Mouse (Mus musculus) hindbrain, embryonic 16.5 days (tissue): ENCODE measurements around the gene Efhc1. TPM values are rescaled to one million over a fixed set of nuclear protein-coding genes. Genes with fewer than 3 reads are reported as not detected.

ENCODE experiments used
- ATAC-seq: fragments of 200-750 bp; cut with Nextera tagmentation; 2 replicates; pipeline ENCODE4 v1.8.0; 2017; ENCODE audit warnings: moderate TSS enrichment, moderate library complexity
- H3K27ac ChIP-seq: fragments of 300-500 bp; sonication (generic); 2 replicates; pipeline ENCODE4 v1.5.1; 2014; ENCODE audit warnings: low read depth, mild to moderate bottlenecking, control low read depth, low read length, moderate library complexity
- H3K27me3 ChIP-seq: fragments of 300-500 bp; sonication (generic); replicated peaks from 2 replicates; pipeline ENCODE4 v1.6.1; 2014; ENCODE audit warnings: low read length; ENCODE audit not compliant: control insufficient read depth, insufficient read depth
- H3K36me3 ChIP-seq: fragments of 300-500 bp; sonication (generic); 2 replicates; pipeline ENCODE4 v1.6.1; 2014; ENCODE audit warnings: mild to moderate bottlenecking, low read length, moderate library complexity, mixed read lengths; ENCODE audit not compliant: control insufficient read depth, insufficient read depth
- H3K4me1 ChIP-seq: fragments of 300-500 bp; sonication (generic); 2 replicates; pipeline ENCODE4 v1.6.1; 2014; ENCODE audit warnings: low read depth, low read length; ENCODE audit not compliant: control insufficient read depth, insufficient read depth
- H3K4me2 ChIP-seq: fragments of 300-500 bp; sonication (generic); 2 replicates; pipeline ENCODE4 v1.6.1; 2014; ENCODE audit warnings: mild to moderate bottlenecking, low read length, control low read depth, moderate library complexity
- H3K4me3 ChIP-seq: fragments of 300-500 bp; sonication (generic); 2 replicates; pipeline ENCODE4 v1.5.1; 2014; ENCODE audit warnings: mild to moderate bottlenecking, low read length, control low read depth, moderate library complexity
- H3K9ac ChIP-seq: fragments of 300-500 bp; sonication (generic); 2 replicates; pipeline ENCODE4 v1.6.1; 2014; ENCODE audit warnings: low read depth, mild to moderate bottlenecking, control low read depth, low read length, moderate library complexity
- H3K9me3 ChIP-seq: fragments of 300-500 bp; sonication (generic); 2 replicates; pipeline ENCODE4 v1.6.1; 2014; ENCODE audit warnings: mild to moderate bottlenecking, low read length, moderate library complexity; ENCODE audit not compliant: control insufficient read depth
- WGBS: fragments of 180-500 bp; shearing (Covaris S2); extraction: QIAGEN DNeasy Blood & Tissue Kit; methylation state at CpG from one replicate; pipeline ENCODE4 v1.1.7; 2014; 5-methylcytosine and 5-hydroxymethylcytosine counted together
- polyA plus RNA-seq: library from polyadenylated mRNA; unstranded; fragments of >200 nt; fragmentation: Nextera tagmentation; extraction: Ambion mirVana; gene quantifications from 2 replicates; pipeline ENCODE4 v1.2.1, GENCODE M21; 2015

Efhc1 gene
- polyA plus RNA-seq, 1 experiment from 2014 or later: 3.8 TPM

- Histone ChIP-seq H3K36me3 (no peaks in the 10 kb centered on the region), H3K9ac (no peak overlapping the region), H3K4me3 (no peak overlapping the region), H3K4me2 (no peak overlapping the region), H3K27ac (no peak overlapping the region), H3K27me3 (no peaks in the 10 kb centered on the region), H3K9me3 (no peaks in the 10 kb centered on the region), H3K4me1 (no peaks in the 10 kb centered on the region)
- no peak for ATAC-seq
- WGBS: 67% methylated on average over 4 of the region's 4 CpGs
Measured at GRCm38 (mm10) chr1:21008891-21009290, 57.5 kb downstream of the Efhc1 start.

- Histone ChIP-seq H3K27ac (no peak overlapping the region), H3K4me3 (no peak overlapping the region), H3K9me3 (no peaks in the 10 kb centered on the region), H3K9ac (no peak overlapping the region), H3K4me2 (no peak overlapping the region), H3K4me1 (no peaks in the 10 kb centered on the region; the same call in 1 of the 2 replicates), H3K27me3 (no peaks in the 10 kb centered on the region), H3K36me3 (no peaks in the 10 kb centered on the region)
- ATAC-seq: no peak
- WGBS: 82% methylated on average over 6 of the region's 6 CpGs
Measured at GRCm38 (mm10) chr1:21010282-21010800, 58.9 kb downstream of the Efhc1 start.

GRCm38 (mm10) chr1:21014463-21014862 lies 63.0 kb downstream of the Efhc1 start:
- no peaks in the 10 kb centered on the region for H3K27me3 ChIP-seq
- H3K4me1 ChIP-seq: no peaks in the 10 kb centered on the region; the same call in 1 of the 2 replicates
- no peak overlapping the region for H3K9ac ChIP-seq
- H3K27ac ChIP-seq: no peak overlapping the region
- peak; percentile 56 for ATAC-seq
- 62% methylated on average over 8 of the region's 8 CpGs for WGBS
- H3K4me2 ChIP-seq: no peak overlapping the region
- no peaks in the 10 kb centered on the region for H3K9me3 ChIP-seq
- H3K4me3 ChIP-seq: no peak overlapping the region
- no peaks in the 10 kb centered on the region for H3K36me3 ChIP-seq

- H3K36me3 ChIP-seq: no peaks in the 10 kb centered on the region
- H3K27me3 ChIP-seq: no peaks in the 10 kb centered on the region
- no peak for ATAC-seq
- H3K9me3 ChIP-seq: no peaks in the 10 kb centered on the region
- 91% methylated on average over 3 of the region's 3 CpGs for WGBS
- H3K4me3 ChIP-seq: no peak overlapping the region
- no peaks in the 10 kb centered on the region for H3K4me1 ChIP-seq
- H3K9ac ChIP-seq: no peak overlapping the region
- no peak overlapping the region for H3K4me2 ChIP-seq
- no peak overlapping the region for H3K27ac ChIP-seq
Measured at GRCm38 (mm10) chr1:21023101-21023500, 71.7 kb downstream of the Efhc1 start.

- no peak overlapping the region for H3K9ac ChIP-seq
- ATAC-seq: no peak
- H3K27me3 ChIP-seq: no peaks in the 10 kb centered on the region
- no peak overlapping the region for H3K4me3 ChIP-seq
- H3K4me2 ChIP-seq: no peak overlapping the region
- H3K36me3 ChIP-seq: no peaks in the 10 kb centered on the region
- WGBS: 88% methylated on average over 5 of the region's 5 CpGs
- H3K27ac ChIP-seq: no peak overlapping the region
- no peaks in the 10 kb centered on the region for H3K4me1 ChIP-seq
- H3K9me3 ChIP-seq: no peaks in the 10 kb centered on the region
Measured at GRCm38 (mm10) chr1:21025203-21025602, 73.8 kb downstream of the Efhc1 start.

GRCm38 (mm10) chr1:21026534-21026933 lies 75.1 kb downstream of the Efhc1 start:
- Histone ChIP-seq H3K36me3 (no peaks in the 10 kb centered on the region), H3K27ac (no peak overlapping the region), H3K9me3 (no peaks in the 10 kb centered on the region), H3K9ac (no peak overlapping the region), H3K27me3 (no peaks in the 10 kb centered on the region), H3K4me1 (no peaks in the 10 kb centered on the region), H3K4me2 (no peak overlapping the region), H3K4me3 (no peak overlapping the region)
- no peak for ATAC-seq
- 82% methylated on average over 7 of the region's 7 CpGs for WGBS

- H3K4me3 ChIP-seq: no peak overlapping the region
- WGBS: 98% methylated on average over 4 of the region's 4 CpGs
- H3K36me3 ChIP-seq: no peaks in the 10 kb centered on the region
- no peak overlapping the region for H3K4me2 ChIP-seq
- no peaks in the 10 kb centered on the region for H3K9me3 ChIP-seq
- no peaks in the 10 kb centered on the region for H3K27me3 ChIP-seq
- no peak overlapping the region for H3K27ac ChIP-seq
- no peak overlapping the region for H3K9ac ChIP-seq
- no peak for ATAC-seq
- no peaks in the 10 kb centered on the region for H3K4me1 ChIP-seq
Measured at GRCm38 (mm10) chr1:21029000-21029399, 77.6 kb downstream of the Efhc1 start.

- Histone ChIP-seq H3K9ac (no peak overlapping the region), H3K36me3 (no peaks in the 10 kb centered on the region), H3K9me3 (no peaks in the 10 kb centered on the region), H3K27me3 (no peaks in the 10 kb centered on the region), H3K27ac (no peak overlapping the region), H3K4me2 (no peak overlapping the region), H3K4me1 (no peaks in the 10 kb centered on the region), H3K4me3 (no peak overlapping the region)
- ATAC-seq: no peak
- 89% methylated on average over 2 of the region's 2 CpGs for WGBS
Measured at GRCm38 (mm10) chr1:21031650-21032049, 80.2 kb downstream of the Efhc1 start.

- ATAC-seq: 0 out of 2 replicates have a peak, but pooled peaks have one; percentile 6
- Histone ChIP-seq H3K27ac (no peak overlapping the region), H3K4me1 (no peaks in the 10 kb centered on the region), H3K4me3 (no peak overlapping the region), H3K4me2 (no peak overlapping the region), H3K9ac (no peak overlapping the region), H3K36me3 (no peaks in the 10 kb centered on the region), H3K27me3 (no peaks in the 10 kb centered on the region), H3K9me3 (no peaks in the 10 kb centered on the region)
- WGBS: 92% methylated on average over 11 of the region's 11 CpGs
Measured at GRCm38 (mm10) chr1:21033065-21033791, 81.8 kb downstream of the Efhc1 start.
